Mouse (Mus musculus) midbrain, postnatal 0 days (tissue): ENCODE results near the gene Arl6ip5. TPM values are rescaled to one million over a fixed set of nuclear protein-coding genes. Genes with fewer than 3 reads are reported as not detected.

Experiments used
- ATAC-seq: fragments of 200-750 bp; cut with Nextera tagmentation; 2 replicates; pipeline ENCODE4 v1.8.0; 2017; ENCODE audit warnings: moderate number of reproducible peaks, mild to moderate bottlenecking, moderate TSS enrichment, moderate library complexity; ENCODE audit not compliant: low FRiP score
- DNase-seq: peaks from one replicate; pipeline ENCODE4 v3.0.0-alpha.2; 2015; ENCODE audit warnings: low spot score
- H3K27ac ChIP-seq: fragments of 300-500 bp; sonication (generic); 2 replicates; pipeline ENCODE4 v1.5.1; 2014; ENCODE audit warnings: low read depth, mild to moderate bottlenecking, low read length, mixed read lengths
- H3K27me3 ChIP-seq: fragments of 300-500 bp; sonication (generic); 2 replicates; pipeline ENCODE4 v1.6.1; 2014; ENCODE audit warnings: low read length, control low read depth, mixed read lengths; ENCODE audit not compliant: insufficient read depth
- H3K36me3 ChIP-seq: fragments of 300-500 bp; sonication (generic); 2 replicates; pipeline ENCODE4 v1.6.1; 2014; ENCODE audit warnings: low read length, control low read depth, mixed read lengths; ENCODE audit not compliant: insufficient read depth
- H3K4me1 ChIP-seq: fragments of 300-500 bp; sonication (generic); 2 replicates; pipeline ENCODE4 v1.6.1; 2014; ENCODE audit warnings: mild to moderate bottlenecking, control low read depth, antibody characterized with exemption, low read length, mixed read lengths; ENCODE audit not compliant: insufficient read depth
- H3K4me2 ChIP-seq: fragments of 300-500 bp; sonication (generic); 2 replicates; pipeline ENCODE4 v1.6.1; 2014; ENCODE audit warnings: low read depth, mild to moderate bottlenecking, low read length, mixed read lengths; ENCODE audit not compliant: poor library complexity, severe bottlenecking
- H3K4me3 ChIP-seq: fragments of 300-500 bp; sonication (generic); 2 replicates; pipeline ENCODE4 v1.5.1; 2014; ENCODE audit warnings: low read depth, mild to moderate bottlenecking, low read length, moderate library complexity
- H3K9ac ChIP-seq: fragments of 300-500 bp; sonication (generic); replicated peaks from 2 replicates; pipeline ENCODE4 v1.6.1; 2014; ENCODE audit warnings: mild to moderate bottlenecking, low read length, moderate library complexity, mixed read lengths; ENCODE audit not compliant: poor library complexity, severe bottlenecking
- H3K9me3 ChIP-seq: fragments of 300-500 bp; sonication (generic); 2 replicates; pipeline ENCODE4 v1.6.1; 2016; ENCODE audit warnings: low read length, control low read depth
- CTCF ChIP-seq: IDR thresholded peaks from 2 replicates; pipeline ENCODE4 v1.5.1; 2016; ENCODE audit warnings: antibody characterized with exemption, mild to moderate bottlenecking
- WGBS: fragments of 180-500 bp; shearing (Covaris S2); extraction: QIAGEN DNeasy Blood & Tissue Kit; methylation state at CpG from one replicate; pipeline ENCODE4 v1.1.7; 2014; 5-methylcytosine and 5-hydroxymethylcytosine counted together
- polyA plus RNA-seq: library from polyadenylated mRNA; unstranded; fragments of >200 nt; fragmentation: Nextera tagmentation; extraction: Ambion mirVana; gene quantifications from 2 replicates; pipeline ENCODE4 v1.2.1, GENCODE M21; 2015
- total RNA-seq: library from RNA; depleted of rRNA; stranded (reverse); fragments of >200 nt; gene quantifications from 2 replicates; pipeline ENCODE4 v1.2.3, GENCODE M21; 2014

Arl6ip5 gene
- total and polyA plus RNA-seq, 2 experiments from 2014 or later, result 118 to 151 TPM

- H3K4me1 ChIP-seq, result no peaks in the 10 kb centered on the region
- 91% methylated on average over 3 of the region's 3 CpGs for WGBS
- no peaks in the 10 kb centered on the region for H3K27me3 ChIP-seq
- peaks cover 6% of the 10 kb centered on the region; the same call in 1 of the 2 replicates for H3K36me3 ChIP-seq
- TF ChIP-seq CTCF, result no peak
- H3K4me2 ChIP-seq, result no peak overlapping the region
- H3K9ac ChIP-seq, result no peak overlapping the region
- H3K4me3 ChIP-seq, result no peak overlapping the region
- ATAC-seq, result no peak
- no peaks in the 10 kb centered on the region for H3K9me3 ChIP-seq
- no peak for DNase-seq
- H3K27ac ChIP-seq, result no peak overlapping the region
Measured at GRCm38 (mm10) chr6:97202477-97202876, 8.0 kb upstream of the Arl6ip5 start.

GRCm38 (mm10) chr6:97204252-97204869, 6.1 kb upstream of the Arl6ip5 start:
- Histone ChIP-seq H3K4me2 (peak overlapping the region; percentile 67), H3K36me3 (0 out of 2 replicates have a peak, but pooled peaks cover 2% of the 10 kb centered on the region), H3K4me3 (peak overlapping the region; percentile 56), H3K9ac (no peak overlapping the region), H3K27me3 (no peaks in the 10 kb centered on the region), H3K9me3 (no peaks in the 10 kb centered on the region), H3K27ac (no peak overlapping the region), H3K4me1 (no peaks in the 10 kb centered on the region)
- TF ChIP-seq CTCF, result no peak
- 16% methylated on average over 9 of the region's 9 CpGs for WGBS
- ATAC-seq (no peak), DNase-seq (no peak)

GRCm38 (mm10) chr6:97204952-97205351, 5.5 kb upstream of the Arl6ip5 start:
- Histone ChIP-seq H3K4me2 (peak overlapping the region; percentile 67), H3K27me3 (no peaks in the 10 kb centered on the region), H3K36me3 (0 out of 2 replicates have a peak, but pooled peaks cover 2% of the 10 kb centered on the region), H3K9me3 (no peaks in the 10 kb centered on the region), H3K9ac (peak overlapping the region; percentile 66), H3K4me3 (peak overlapping the region; percentile 56), H3K27ac (peak overlapping the region; percentile 62), H3K4me1 (no peaks in the 10 kb centered on the region)
- DNase-seq, result no peak
- peak; percentile 45 for ATAC-seq
- TF ChIP-seq CTCF, result no peak
- WGBS, result under 1% methylated on average over 15 of the region's 16 CpGs

DNA sequence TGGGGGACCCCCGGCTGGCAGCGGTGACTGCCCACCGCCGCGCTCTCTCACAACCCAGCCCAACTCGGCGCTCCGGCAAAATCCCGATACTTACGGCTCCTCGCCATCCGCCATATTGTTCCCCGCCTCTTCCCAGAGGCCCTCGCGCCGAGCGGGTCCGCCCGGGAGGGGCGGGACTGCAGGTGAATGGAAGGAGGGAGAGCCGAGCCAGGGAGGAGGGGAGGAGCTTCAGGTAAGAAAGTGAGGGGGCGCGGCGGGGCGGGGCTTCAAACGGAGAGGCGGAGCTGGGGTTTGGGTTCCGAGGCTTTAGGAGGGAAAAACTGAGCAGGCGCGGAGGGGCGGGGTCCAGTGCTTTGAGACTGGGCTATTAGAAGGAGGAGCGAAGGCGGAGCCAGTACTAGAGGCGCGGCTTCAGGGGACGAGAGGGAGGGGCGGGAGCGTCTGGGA, 5.0 kb upstream of the Arl6ip5 start, which contains the start of gene Uba3:
Gene Uba3, minus strand, starts transcription at position 209 of the 447 bp plus-strand sequence.
- Histone ChIP-seq H3K9ac (peak within 1 kb of the TSS; percentile 66), H3K27ac (peak within 1 kb of the TSS; percentile 62), H3K27me3 (no peaks in the 10 kb centered on the region), H3K4me1 (no peaks in the 10 kb centered on the region), H3K9me3 (no peaks in the 10 kb centered on the region), H3K4me3 (peak within 1 kb of the TSS; percentile 56), H3K4me2 (peak within 1 kb of the TSS; percentile 67), H3K36me3 (0 out of 2 replicates have a peak, but pooled peaks cover 2% of the 10 kb centered on the region)
- WGBS, result under 1% methylated on average over 36 of the region's 38 CpGs
- ATAC-seq (peak; percentile 99), DNase-seq (peak; percentile 99)
- no peak for TF ChIP-seq CTCF

DNA sequence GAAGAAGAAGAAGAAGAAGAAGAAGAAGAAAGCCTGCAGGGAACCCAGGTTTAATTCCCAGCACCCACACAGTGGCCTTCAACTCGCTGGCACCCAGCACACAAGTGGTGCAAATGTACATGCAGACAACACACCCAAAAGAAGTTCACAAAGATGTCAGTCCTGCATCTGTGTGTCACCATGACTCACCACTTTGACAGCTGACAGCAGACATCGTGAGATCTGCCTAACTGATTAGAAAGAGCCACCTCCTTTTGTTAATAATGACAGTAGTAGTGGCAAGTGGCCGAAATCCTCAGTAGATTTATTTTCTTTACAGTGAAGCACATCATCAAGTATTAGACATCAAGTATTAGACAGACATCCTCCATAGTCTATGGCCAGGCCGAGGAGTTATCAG, 3.4 kb upstream of the Arl6ip5 start:
- H3K9ac ChIP-seq, result no peak overlapping the region
- peaks cover 5% of the 10 kb centered on the region; the same call in 1 of the 2 replicates for H3K4me1 ChIP-seq
- no peak overlapping the region for H3K27ac ChIP-seq
- no peak for TF ChIP-seq CTCF
- no peak overlapping the region for H3K4me2 ChIP-seq
- H3K36me3 ChIP-seq, result no peaks in the 10 kb centered on the region
- WGBS, result 80% methylated on average over 4 of the region's 4 CpGs
- no peak for ATAC-seq
- DNase-seq, result no peak
- H3K9me3 ChIP-seq, result no peaks in the 10 kb centered on the region
- H3K4me3 ChIP-seq, result no peak overlapping the region
- no peaks in the 10 kb centered on the region for H3K27me3 ChIP-seq

DNA sequence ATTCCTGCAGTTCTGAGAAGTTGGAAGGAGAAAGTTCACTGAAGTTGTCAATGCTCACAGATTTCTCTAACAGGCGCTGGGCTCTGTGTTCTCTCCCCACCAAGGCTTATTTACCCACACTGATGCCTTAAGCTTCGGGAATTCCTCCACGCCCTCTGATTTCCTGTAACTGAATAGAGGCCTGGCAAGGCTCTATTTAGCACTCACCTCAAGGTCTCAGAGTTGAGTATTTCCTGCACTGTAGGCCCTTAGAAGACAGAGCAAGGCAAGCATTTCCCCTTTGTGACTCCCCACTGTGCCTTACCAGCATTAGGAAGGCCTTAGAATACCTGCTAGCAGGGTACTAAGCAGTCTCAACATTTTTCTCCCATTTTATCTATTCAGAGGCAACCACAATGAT, 2.1 kb upstream of the Arl6ip5 start:
- H3K9ac ChIP-seq, result no peak overlapping the region
- H3K4me1 ChIP-seq, result peaks cover 8% of the 10 kb centered on the region; the same call in 1 of the 2 replicates
- H3K4me2 ChIP-seq, result no peak overlapping the region
- DNase-seq (no peak), ATAC-seq (no peak)
- WGBS, result 38% methylated on average over 3 of the region's 3 CpGs
- no peaks in the 10 kb centered on the region for H3K9me3 ChIP-seq
- H3K4me3 ChIP-seq, result no peak overlapping the region
- no peaks in the 10 kb centered on the region for H3K27me3 ChIP-seq
- no peak for TF ChIP-seq CTCF
- no peak overlapping the region for H3K27ac ChIP-seq
- H3K36me3 ChIP-seq, result no peaks in the 10 kb centered on the region
